Mouse (Mus musculus): ENCODE results near the gene Nkpd1.
A peak's percentile ranks its signal among the peaks of the same experiment; 100 is the strongest.

Nkpd1 gene

DNA sequence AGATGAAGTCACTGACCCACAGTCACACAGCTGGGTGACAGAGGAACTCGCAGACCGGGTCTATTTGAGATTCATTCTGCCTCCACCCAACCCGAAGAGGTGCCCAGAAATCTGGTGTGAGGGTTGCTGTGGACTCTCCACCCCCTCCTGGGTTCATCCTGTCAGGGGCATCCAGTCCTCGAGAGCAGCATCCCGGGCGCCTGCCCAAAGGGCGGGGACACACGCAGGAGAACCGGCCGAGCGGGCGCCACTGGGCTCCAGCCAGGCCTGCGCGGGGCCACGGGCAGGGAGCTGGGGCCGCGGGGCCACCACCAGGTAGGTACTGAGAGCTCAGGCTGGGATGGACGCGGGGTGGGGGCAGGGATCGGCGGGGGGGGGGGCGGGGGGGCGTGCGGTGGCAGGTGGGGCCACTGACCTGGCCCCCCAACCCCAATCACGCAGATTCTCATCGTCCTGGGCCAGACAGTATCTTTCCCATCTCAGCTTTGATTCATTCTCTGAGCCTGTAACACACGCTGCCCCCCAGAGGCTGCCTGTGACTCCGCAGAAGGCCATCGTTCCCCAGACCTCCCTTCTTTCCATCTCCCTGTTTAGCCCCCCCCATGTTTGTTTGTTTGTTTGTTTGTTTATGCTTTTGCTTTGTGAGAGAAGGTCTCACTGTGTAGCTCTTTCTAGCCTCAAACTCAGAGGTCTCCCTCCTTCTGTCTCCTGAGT, at the start of gene Nkpd1:
Nkpd1 (plus strand) TSS at position 187 of the 714 bp plus-strand sequence.
- peak; percentile 71 for DNase-seq (ENCODE audit: low spot score)

DNA sequence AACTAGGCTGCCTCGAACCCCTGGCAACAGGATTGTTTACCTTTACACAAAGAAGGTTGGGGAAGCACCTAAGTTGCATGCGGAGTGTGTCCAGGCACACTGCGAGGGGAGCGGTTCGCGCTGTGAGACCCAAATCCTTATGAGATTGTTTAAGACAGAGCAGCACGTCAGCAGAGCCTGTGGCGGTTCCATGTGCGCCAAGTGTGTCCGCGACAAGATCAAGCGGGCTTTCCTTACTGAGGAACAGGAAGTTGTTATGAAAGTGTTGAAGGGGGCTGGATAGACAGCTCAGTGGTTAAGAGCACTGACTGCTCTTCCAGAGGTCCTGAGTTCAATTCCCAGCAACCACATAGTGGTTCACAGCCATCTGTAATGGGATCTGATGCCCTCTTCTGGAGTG, 49.4 kb upstream of the Nkpd1 start:
- DNase-seq (ENCODE audit: low spot score), result no peak

DNA sequence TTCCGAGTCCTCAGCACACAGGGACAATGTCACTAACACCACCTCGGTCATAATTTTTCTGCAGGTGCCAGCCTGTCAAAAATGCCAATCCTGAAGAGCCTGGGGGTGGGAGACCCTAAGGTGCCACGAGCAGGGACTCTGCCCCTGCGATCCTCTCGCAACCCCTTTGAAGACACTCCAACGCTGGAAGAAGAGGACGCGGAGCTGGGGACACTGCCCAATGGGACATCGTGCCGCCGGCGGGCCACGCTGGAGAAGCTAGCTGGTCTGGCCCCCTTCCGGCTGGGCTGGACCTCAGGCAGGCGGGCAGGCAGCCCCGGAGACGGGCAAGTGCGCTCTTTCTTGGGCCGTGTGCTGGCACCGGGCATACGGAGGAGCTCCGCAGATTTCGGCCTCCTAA, 48.2 kb upstream of the Nkpd1 start:
- DNase-seq (ENCODE audit: low spot score), result no peak

DNA sequence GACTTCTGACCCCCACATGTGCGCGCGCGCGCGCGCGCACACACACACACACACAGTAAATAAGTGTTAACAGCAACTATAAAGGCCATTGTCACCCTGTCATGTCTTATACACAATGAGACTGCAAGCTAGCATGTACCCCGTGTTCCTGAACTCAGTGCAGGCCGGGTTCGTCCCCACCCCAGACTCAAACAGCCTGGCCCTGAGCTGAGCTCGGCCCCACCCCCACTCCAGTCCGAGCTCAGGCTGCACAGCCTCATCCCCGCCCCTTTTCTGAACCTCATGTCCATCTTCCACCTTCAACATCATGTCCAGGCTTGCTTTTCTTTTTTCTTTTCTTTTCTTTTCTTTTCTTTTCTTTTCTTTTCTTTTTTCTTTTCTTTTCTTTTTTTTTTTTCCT, 47.3 kb upstream of the Nkpd1 start:
- DNase-seq (ENCODE audit: low spot score), result no peak

DNA sequence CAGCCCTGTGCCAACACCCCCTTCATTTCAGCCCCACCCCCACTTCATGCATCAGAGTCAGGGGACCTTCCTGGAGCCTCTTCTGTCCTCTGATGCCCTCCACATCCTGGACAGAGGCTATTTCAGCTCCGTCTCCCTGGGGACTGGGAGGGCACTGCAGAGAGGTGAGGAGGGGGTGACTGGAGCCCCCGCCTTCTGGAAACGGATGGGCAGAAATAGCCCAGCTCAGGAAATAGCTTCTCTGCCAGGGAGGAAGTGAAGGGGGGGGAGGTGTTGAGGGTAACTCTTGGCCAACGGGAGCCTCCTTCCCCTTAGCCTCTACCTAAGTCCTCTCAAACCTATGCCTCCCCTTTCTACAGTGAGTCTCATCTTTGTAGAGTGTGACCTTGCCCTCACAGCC, 45.2 kb upstream of the Nkpd1 start:
- no peak for DNase-seq (ENCODE audit: low spot score)

DNA sequence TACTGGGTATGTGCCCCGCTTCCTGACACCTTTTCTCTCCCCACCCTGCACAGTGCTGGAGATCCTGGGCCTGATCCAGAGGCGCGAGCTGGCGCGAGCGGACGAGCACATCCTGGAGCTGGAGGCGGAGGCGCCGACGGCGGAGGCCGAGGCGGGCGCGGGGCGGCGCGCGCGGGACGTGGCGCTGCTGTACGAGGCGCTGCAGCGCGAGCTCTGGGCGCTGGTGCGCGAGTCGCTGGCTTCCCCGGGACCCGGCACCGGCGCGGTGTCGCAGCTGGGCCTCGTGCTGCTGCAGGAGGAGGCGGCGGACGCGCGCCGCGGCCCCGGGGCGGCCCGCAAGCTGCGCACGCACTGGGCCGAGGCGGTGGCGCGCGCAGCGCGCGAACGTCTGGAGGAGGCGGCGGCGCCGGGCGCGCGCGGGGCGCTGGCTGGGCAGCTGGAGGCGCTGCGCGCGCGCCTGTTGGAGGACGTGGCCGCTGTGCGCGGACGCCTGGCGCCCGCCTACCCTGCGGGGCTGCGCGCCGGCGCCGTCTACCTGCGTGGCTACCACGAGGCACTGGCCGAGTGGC, 43.7 kb upstream of the Nkpd1 start:
- peak; percentile 77 for DNase-seq (ENCODE audit: low spot score)

DNA sequence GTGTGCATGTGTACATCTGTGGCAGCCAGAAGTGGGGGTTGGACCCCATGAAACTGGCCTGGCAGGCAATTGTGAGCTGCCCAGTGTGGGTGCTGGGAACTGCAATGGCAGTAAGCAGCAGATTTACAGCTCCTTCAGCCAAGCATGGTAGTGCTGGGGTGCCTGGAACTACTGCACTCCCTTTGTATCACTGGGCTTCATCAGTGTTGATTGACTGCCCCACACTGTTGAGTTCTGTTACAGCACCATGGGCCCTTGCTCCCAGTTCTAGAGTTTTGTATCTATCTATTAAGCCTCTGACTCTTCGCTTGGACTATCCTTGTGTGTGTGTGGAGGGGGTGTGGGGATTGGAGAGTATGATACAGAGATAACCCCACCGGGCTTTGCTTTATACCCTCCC, 40.6 kb upstream of the Nkpd1 start:
- DNase-seq (ENCODE audit: low spot score), result no peak

DNA sequence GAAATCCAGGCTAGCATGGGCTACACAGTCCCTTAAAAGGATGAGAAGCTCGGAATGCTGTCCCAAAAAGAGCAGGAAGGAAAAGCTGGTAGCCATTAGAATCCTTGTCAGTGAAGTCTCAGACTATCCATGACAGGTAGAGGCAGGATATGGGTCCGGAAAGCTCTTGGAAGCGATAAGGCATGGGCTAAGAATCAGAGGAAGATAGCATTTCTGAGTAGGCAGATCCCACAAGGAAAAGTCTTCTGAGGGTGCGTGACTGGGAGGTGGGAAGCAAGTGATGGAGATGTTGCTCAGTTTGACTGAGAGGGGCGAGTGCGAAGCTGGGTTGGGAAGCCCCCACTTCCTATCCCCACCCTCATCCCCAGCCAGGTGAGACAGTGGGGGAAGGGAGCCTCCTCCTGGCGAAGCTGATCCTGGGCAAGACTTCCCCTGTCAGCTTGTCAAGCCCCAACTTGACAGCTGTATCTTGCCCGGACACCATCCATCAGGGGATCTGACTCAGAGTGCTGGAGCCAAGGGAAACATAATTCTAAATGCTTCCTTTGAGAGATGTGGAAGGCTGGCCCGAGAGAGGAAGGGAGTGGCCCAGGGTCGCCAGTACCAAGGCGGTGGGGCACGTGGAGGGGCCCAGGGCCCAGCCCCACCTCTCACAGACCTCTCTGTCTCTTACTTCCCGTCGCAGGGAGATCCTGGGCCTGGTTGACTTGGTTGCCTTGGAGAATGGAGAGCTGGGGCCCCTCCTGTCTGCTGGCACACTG, 39.8 kb upstream of the Nkpd1 start:
- peak; percentile 24 for DNase-seq (ENCODE audit: low spot score)

DNA sequence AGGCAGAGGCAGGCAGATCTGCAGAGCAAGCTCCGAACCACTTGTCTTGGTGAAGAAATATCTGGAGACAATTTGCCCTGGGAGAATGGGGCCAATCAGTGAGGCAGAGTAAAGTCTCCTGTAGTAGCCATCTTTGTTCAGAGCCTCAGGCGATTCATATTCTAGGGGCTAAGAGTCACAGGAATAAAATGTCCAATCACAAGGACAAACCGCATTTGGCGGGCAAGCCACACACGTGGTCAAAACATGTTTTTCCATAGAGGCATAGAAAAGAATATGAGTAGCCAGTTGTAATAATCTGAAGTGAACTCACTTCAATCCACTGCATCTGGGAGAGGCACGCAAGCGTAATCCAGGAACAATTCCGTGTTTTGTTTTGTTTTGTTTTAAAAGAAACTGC, 34.4 kb upstream of the Nkpd1 start:
- DNase-seq (ENCODE audit: low spot score), result no peak

DNA sequence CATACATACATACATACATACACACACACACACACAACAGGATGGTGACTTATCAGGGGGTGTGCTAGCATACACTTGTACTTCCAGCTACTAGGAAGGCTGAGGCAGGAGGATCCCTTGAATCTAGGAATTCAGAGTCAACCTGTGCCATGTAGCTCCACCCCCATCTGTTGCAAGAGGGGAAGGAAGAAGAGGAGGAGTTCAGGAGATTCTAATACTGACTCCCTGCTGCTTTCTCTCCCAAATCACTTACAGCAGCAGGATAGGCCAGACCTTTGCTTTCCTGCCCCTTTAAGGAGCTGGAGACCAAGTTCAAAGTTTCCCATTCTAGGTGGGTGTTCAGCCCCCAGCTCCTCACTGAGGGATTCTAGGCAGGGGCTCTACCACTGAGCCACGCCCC, 32.1 kb upstream of the Nkpd1 start:
- no peak for DNase-seq (ENCODE audit: low spot score)

DNA sequence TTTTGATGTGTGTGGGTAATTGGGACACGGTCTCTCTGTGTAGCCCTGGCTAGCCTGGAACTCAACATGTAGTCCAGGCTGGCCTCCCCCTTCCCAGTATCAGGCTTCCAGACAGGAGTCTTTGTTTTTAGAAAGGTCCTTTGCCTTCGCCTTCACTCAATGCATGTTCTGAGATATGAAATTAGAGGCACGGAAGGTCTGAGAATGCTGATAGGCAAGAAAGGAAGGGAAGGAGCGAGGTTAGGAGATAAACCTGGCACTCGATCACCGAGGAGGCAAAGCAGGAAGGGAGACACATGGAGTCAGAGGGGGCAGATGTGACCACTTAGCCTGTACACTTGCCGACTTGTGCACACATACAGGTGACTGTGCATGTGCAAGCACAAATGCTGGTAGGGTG, 31.1 kb upstream of the Nkpd1 start:
- DNase-seq (ENCODE audit: low spot score), result no peak

DNA sequence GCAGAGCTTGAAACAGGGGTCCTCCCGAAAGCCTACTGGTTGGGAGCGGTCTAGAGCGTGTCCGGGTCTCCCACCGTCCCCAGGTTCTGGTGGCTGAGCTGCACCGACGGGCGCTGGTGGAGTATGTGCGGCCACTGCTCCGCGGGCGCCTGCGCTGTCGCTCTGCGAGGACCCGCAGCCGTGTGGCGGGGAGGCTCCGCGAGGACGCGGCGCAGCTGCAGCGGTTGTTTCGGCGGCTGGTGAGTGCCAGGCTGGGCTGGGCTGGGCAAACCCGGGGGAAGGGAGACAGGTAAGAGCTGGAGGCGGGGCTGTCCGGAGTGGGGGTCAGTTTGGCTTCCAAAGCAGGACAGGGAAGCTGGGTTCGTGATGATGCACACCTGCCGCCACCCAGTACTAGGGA, 28.1 kb upstream of the Nkpd1 start:
- DNase-seq (ENCODE audit: low spot score), result no peak

DNA sequence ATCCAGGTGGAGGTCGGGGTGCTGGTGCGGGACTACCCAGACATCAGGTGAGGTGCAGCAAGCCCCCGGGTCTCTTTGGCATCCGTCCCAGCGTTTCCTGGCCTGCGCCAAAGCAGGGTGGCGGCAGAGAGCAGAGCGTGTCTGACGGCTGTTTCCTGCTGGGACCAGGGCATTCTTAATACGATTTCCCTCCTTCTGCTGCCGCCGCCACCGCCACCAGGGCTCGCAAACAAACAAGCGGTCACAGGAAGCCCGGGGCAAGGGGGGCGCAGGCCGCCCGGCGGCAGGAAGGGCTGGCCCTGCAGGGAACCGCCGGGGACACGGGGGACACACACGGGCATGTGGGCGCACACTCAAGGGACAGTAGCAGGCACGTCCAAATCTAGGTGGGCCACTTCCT, 25.9 kb upstream of the Nkpd1 start:
- DNase-seq (ENCODE audit: low spot score), result no peak

DNA sequence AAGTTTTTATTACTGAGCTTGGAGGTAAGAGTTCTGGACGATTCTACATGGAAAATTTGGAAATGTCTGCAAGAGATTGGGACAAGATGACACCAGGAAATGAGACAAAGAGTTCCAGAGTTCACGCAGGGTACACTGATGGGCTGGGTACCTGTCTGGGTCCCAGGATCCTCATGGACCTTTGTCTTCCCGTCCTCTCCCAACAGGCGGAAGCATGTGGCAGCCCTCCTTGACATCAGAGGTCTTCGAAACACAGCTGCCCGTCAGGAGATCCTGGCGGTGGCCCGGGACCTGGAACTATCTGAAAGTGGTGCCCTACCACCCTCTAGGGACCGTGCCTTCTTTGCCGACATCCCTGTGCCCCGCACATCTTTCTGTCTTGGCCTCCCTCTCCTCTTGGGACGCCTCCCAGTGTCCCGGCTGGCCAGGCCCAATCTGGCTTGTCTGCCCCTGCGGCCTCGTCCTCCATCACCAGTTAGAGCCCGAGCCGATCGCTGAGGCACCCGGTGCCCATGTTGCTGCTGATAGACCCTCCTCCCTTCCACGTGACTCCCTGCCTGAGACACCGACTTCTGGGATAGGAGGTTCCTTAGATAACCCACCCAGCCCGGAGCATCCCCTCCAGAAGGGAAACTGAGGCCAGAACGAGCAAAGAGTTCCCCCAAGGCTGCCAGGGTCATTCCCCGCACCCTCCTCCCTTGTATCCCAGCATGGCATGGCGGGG, 22.7 kb upstream of the Nkpd1 start:
- DNase-seq (ENCODE audit: low spot score), result no peak

DNA sequence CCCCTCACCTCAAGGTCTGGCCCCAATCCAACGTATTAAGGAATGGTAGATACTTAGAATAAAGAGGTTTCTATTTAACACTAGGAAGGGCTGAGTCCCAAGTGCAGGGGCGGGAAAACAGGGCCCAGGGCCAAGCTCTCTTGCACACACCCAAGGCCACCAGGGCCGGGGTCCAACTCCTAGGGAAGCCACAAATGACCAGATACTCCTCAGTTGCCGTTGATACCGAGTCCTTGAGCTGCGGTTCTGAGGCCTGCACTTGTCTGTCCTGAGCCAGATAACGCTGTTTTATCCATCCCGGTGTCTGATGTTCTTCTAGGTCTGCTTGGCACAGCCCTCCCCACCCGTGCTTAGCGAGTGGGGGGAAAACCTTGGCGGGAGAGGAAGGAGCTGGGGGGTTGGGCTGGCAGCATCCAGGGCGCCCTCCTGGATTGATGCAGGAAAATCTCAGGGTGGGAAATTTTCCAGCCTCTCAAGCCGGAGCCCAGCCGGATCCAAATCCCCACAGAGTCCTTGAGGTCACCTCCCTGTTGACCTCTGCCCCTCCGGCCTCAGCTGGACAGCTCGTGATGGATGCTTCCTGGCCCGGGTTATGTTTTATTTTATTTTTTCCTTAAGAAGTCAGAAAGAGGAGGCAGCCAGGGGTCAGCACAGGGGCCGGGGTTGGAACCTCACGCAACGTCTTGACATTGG, 22.0 kb upstream of the Nkpd1 start:
- no peak for DNase-seq (ENCODE audit: low spot score)

DNA sequence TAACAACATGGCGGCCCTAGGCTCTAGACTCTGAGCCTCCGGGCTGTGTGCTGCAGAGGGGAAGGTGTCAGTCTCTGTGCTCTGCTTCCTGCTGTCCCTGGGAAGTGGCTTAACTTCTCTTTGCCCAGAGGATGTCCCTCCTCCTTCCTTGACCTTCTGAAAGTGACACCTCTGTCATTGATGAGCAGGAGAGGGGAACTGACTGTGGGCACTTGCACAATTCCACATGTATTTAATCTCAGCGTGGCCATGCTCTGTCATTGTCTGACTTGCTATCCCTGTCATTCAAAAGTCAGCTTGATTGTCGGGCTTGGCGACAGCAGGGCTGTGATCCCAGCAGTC, 21.5 kb upstream of the Nkpd1 start:
- DNase-seq (ENCODE audit: low spot score), result no peak

DNA sequence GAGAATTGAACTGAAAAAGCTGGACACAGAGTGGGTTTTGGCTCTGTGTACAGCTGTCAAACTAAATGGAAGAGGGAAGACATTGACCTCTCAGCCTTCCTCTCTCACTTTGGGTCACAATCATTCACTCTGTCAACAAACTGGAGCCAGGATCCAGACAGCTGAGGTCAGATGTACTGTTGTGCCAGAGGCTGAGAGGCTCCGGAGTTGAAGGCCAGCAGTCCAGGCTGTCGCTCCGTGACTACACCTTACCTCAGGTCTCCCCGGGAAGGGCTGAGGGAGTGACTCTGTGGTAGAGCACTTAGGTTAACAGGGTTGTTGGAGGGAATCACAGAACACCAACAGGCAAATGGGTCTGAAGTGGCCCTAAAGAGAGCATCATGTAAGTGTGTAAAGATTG, 19.3 kb upstream of the Nkpd1 start:
- no peak for DNase-seq (ENCODE audit: low spot score)

DNA sequence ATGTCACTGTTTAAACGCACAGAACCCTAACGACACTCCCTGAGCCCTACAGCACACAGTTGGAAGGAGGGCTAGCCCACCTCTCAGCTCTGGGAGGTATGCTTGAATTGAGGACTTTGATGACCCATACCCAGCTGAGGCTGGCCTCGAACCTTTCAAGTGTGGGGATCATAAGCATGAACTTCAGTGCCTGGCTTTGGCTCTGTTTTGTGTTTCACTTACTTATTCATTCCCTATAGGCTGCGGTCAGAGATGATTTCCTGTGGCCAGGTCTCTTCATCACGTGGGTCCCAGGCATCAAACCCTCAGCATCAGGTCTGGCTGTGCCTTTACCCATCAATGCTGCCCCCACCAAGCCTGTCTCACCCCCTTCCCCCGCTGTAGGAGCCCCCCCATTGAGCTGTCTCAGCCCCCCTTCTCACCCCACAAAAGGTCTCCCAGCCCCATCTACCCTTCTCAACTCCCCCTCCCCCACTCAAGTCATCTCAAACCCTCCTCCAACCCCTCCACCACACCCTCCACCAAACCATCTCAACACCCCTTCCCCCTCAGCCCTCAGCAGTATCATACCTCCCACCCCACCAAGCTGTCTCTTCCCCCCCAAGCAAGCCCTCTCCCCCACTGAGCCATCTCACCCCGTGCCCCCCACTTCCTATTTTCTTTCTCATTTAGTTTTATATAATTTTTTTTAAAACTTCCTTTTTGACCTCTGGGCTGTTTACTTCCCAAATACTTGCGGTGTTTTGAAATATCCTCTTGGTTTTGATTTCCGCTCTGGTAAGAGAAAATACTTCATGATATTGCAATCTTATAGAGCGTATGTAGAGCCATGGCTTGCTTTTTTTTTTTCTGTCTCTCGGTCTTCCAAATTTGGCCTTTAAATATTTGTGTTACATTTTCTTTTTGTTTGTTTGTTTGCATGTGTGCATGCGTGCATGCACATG, 16.9 kb upstream of the Nkpd1 start:
- no peak for DNase-seq (ENCODE audit: low spot score)

DNA sequence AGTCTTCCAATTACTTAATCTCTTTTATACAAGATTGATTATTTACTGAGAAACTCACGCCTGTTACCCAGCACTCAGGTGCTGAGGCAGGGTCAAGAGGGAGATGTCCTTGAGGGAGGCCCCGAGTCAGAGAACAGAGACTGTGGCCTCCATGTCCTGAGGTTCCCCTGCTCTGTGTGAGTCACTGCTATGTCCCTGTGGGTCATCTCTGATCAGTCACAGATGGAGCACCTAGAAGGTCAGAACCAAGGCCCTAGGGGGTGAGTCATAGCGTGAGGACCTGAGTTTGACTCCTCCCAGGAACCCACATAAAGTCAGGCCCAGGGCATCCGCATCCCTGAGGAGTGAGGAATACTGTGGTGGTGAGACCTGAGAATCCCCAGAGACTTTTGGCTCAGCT, 16.0 kb upstream of the Nkpd1 start:
- DNase-seq (ENCODE audit: low spot score), result no peak

DNA sequence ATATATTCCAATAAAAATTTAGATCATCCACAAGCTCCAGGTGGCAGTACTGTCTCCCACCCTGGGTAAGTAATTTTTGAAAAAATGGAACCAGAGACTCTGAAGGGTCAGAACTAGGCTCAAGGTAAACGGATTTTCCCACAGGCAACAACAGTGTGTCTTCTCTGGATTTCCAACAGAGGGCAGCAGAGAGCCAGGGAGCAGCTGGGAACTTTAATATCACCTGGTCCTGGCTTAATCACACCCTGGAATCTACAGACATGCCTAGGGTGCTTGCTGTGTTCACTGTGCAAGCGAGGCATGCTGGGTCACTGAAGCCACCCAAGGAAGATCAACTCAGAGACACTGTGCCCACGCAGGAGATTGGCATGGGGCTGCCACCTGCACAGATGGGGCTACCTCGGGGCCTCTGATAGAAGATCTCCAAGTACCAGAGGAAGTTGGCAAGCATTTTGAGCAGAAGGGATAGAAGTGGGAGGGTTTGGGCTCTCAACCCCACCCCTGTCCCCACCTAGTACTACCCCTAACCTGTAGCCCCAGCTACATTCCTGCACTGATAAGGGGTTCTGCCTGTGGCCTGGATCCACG, 14.1 kb upstream of the Nkpd1 start:
- peak; percentile 60 for DNase-seq (ENCODE audit: low spot score)

DNA sequence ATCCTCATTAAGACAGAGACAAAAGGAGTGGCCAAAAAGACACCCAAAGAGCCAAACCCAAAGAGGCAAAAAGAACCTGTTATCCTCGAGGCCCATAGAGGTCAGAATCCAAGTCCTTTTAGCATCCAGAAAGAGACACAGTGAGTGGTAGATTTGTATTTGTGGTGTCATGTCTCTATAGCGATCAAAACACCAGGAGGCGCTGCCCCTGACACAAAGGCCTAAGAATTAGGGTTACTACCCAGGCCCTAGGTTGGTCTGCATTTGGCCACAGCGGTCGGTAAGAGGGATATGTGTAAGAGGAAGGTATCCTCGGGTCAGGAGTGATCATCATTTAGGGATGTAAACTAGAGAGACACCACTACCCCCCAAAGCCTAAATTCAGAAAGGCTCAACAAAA, 11.3 kb upstream of the Nkpd1 start:
- DNase-seq (ENCODE audit: low spot score), result no peak
